18 mouse cellular contexts compared by ENCODE assay signal in the genomic region with DNA sequence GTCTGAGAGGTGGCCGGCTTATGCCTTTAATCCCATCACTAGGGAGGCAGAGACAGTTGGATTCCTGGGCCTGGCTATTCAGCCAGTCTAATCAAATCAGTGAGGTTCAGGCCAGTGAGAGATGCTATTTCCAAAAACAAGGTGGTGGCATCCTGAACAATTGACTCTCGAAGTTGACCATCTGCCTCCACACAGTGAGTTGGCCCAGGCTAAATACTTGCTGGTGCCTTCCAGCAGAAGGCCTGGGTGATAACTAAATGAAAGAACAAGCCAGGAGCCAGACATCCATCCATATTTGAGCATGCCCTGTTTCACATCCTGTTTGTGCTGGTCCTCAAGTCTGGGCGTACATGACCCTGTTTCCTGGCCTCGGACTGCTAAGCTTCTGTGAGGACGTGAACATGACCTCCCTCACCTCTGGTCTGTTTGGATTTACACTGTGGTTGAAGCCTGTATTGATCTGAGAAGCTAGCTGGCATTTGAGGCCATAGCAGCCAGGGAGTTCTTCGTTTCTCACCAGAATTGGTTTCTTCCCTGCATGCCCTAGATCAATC.
DNase-seq lines count a peak whose midpoint lies in the region; ATAC-seq and TF ChIP-seq lines count a peak whose summit lies in the region.
"Had no signal": no experiment of that assay in that cellular context is flagged by ENCODE, and none has a peak within 500 bp of the region (broad histone marks: within the 10 kb centered on the region; RNA-seq: fewer than 3 reads in every experiment).

No protein-coding gene starts in this region.

- H3K27ac ChIP-seq in liver, embryonic 16.5 days (ENCODE audit: low read length): no peak overlapping the region
- H3K27ac ChIP-seq in liver, embryonic 11.5 days (ENCODE audit: low read depth, low read length): no peak overlapping the region
- no peak overlapping the region for H3K27ac ChIP-seq in layer of hippocampus, adult 2 months
- H3K27ac ChIP-seq: heart, adult 2 months; hindbrain, embryonic 15.5 days; neural tube, embryonic 13.5 days had no signal

- H3K9ac ChIP-seq in liver, embryonic 16.5 days (ENCODE audit: low read depth, low read length): no peak overlapping the region
- no peak overlapping the region for H3K9ac ChIP-seq in liver, embryonic 11.5 days (ENCODE audit: low read depth, low read length)
- H3K9ac ChIP-seq: hindbrain, embryonic 15.5 days; neural tube, embryonic 13.5 days had no signal

- 47% methylated on average over 6 of the region's 6 CpGs for WGBS in liver, embryonic 16.5 days (ENCODE audit: insufficient replicate concordance)
- 60% methylated on average over 6 of the region's 6 CpGs for WGBS in liver, embryonic 11.5 days

- ATAC-seq in liver, embryonic 16.5 days (ENCODE audit: low read depth): 0 out of 2 replicates have a peak, but pooled peaks have one; percentile 30
- ATAC-seq in liver, embryonic 11.5 days (replicated peaks; ENCODE audit: low FRiP score): no peak
- ATAC-seq in inflammation-experienced regulatory T-cells, adult 6 months: peak; percentile 54
- ATAC-seq: forebrain, embryonic 16.5 days had no signal

- H3K9me3 ChIP-seq in liver, embryonic 16.5 days (replicated peaks; ENCODE audit: control insufficient read depth, low read length): no peaks in the 10 kb centered on the region
- H3K9me3 ChIP-seq in liver, embryonic 11.5 days (ENCODE audit: control insufficient read depth, low read length): no peaks in the 10 kb centered on the region
- H3K9me3 ChIP-seq: G1E; hindbrain, embryonic 15.5 days; neural tube, embryonic 13.5 days had no signal

- TF ChIP-seq CTCF in layer of hippocampus, adult 2 months (conservative IDR thresholded peaks at IDR 0.05): no peak

- peaks cover 10% of the 10 kb centered on the region for H3K4me1 ChIP-seq in liver, embryonic 16.5 days (ENCODE audit: control insufficient read depth, low read depth, low read length)
- H3K4me1 ChIP-seq in liver, embryonic 11.5 days (replicated peaks; ENCODE audit: control insufficient read depth, insufficient read depth, low read length): peaks cover 22% of the 10 kb centered on the region
- H3K4me1 ChIP-seq: hindbrain, embryonic 15.5 days; neural tube, embryonic 13.5 days had no signal

- H3K4me2 ChIP-seq in liver, embryonic 16.5 days (ENCODE audit: low read depth, low read length): no peak overlapping the region
- H3K4me2 ChIP-seq in liver, embryonic 11.5 days: no peak overlapping the region
- H3K4me2 ChIP-seq: hindbrain, embryonic 15.5 days; neural tube, embryonic 13.5 days had no signal

- H3K4me3 ChIP-seq in liver, embryonic 16.5 days (ENCODE audit: low read depth, low read length): no peak overlapping the region
- H3K4me3 ChIP-seq in liver, embryonic 11.5 days (ENCODE audit: low read depth, low read length): no peak overlapping the region
- no peak overlapping the region for H3K4me3 ChIP-seq in layer of hippocampus, adult 2 months
- H3K4me3 ChIP-seq: erythroblast, embryonic 14.5 days; heart, adult 2 months; hindbrain, embryonic 15.5 days; neural tube, embryonic 13.5 days had no signal

- H3K27me3 ChIP-seq in liver, embryonic 16.5 days (ENCODE audit: control insufficient read depth, insufficient read depth, low read depth, low read length): no peaks in the 10 kb centered on the region
- no peaks in the 10 kb centered on the region for H3K27me3 ChIP-seq in liver, embryonic 11.5 days (replicated peaks; ENCODE audit: control insufficient read depth, insufficient read depth, low read length)
- H3K27me3 ChIP-seq: hindbrain, embryonic 15.5 days; neural tube, embryonic 13.5 days had no signal

- H3K36me3 ChIP-seq in liver, embryonic 16.5 days (ENCODE audit: control insufficient read depth, insufficient read depth): no peaks in the 10 kb centered on the region
- H3K36me3 ChIP-seq in liver, embryonic 11.5 days (ENCODE audit: control insufficient read depth, insufficient read depth, low read length): no peaks in the 10 kb centered on the region
- H3K36me3 ChIP-seq: G1E; hindbrain, embryonic 15.5 days; neural tube, embryonic 13.5 days had no signal

- peak; percentile 55 for DNase-seq in embryo, embryonic 10 days (ENCODE audit: low spot score)
- no peak for DNase-seq in embryo, embryonic 10.5 days (ENCODE audit: low spot score)
- no peak for DNase-seq in liver, embryonic 11.5 days (ENCODE audit: low spot score)
- DNase-seq in brain, adult 2 months (ENCODE audit: low read depth, low spot score): peak; percentile 44
- no peak for DNase-seq in retina, postnatal 1 day
- DNase-seq in layer of hippocampus, adult 2 months (ENCODE audit: low spot score in 2 of 2): no peak
- DNase-seq: heart, adult 2 months; heart, postnatal 14 days; kidney, adult 18-20 months; kidney, postnatal 36 days; thymus, postnatal 4 days had no signal

Comparison
In these comparisons a context has a peak if more than half of its experiments do, and no peak if none do; other contexts are left out.
1. DNase-seq: peak in embryo, embryonic 10 days (single experiment) and brain, adult 2 months (single experiment); none in embryo, embryonic 10.5 days (single experiment), liver, embryonic 11.5 days (single experiment), retina, postnatal 1 day (single experiment) and layer of hippocampus, adult 2 months (0 of 2).